Comparison of ENCODE assay signal across 8 mouse cellular contexts in the genomic region with DNA sequence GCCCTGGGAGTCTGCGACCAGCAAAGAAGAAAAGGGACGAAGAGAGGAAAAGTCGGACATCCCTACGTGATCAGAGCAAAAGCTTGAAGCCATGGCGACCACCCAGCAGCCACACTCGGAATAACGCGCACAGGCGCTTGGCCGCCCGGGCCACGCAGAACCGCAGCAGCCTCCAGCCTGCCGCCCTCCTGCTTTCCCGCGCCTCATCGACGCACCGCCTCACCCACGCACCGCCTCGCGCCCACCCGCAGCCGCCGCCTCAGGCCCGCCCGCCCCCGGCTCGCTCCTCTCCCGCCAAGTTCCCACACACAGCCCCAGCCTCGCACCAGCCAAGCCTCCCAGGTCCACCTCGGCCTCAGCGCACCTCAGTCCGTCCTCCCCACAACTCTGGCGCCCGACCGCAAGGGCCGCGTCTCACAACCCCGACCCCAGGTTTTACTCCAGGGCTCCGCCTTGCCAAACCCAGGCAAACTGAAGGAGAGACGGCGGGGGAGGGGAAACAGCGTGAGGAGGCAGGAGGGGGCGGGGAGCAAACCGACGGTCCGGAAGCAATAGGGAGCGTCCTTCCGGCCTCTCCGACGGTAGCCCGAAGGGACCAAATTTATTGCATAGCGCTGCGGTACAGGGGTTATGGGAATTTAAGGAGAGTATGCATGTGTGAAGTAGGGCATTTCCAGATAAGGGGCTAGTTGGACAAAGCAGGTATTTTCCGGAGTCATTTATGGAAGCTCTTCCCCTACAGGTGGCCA. TPM values are rescaled to one million over a fixed set of nuclear protein-coding genes. Genes with fewer than 3 reads are reported as not detected.
DNase-seq lines count a peak whose midpoint lies in the region; ATAC-seq lines count a peak whose summit lies in the region.
"Not testable (repeated sequence)": the region's sequence is repeated elsewhere in the genome, so short reads cannot be mapped to it uniquely, and the experiment has no call there.

TSS of gene Setdb1 (minus strand) at position 502 of the 749 bp plus-strand sequence.

- peak within 1 kb of the TSS; percentile 50 for H3K4me2 ChIP-seq in kidney, embryonic 15.5 days

- ATAC-seq in erythroblast, adult 5-6 weeks (replicated peaks; ENCODE audit: low FRiP score, poor library complexity, severe bottlenecking): peak; percentile 98
- ATAC-seq in kidney, embryonic 15.5 days (replicated peaks; ENCODE audit: low FRiP score): peak; percentile 95
- peak; percentile 96 for ATAC-seq in monocyte, adult 5-6 weeks (replicated peaks; ENCODE audit: insufficient number of reproducible peaks, low FRiP score, low TSS enrichment, poor library complexity, severe bottlenecking)

- H3K27ac ChIP-seq in heart, embryonic 10.5 days: peak within 1 kb of the TSS; percentile 79
- not testable (repeated sequence) for H3K27ac ChIP-seq in kidney, embryonic 15.5 days

- H3K9me3 ChIP-seq in heart, embryonic 10.5 days; kidney, embryonic 15.5 days (replicated peaks): not testable (repeated sequence)

- DNase-seq in B cell, adult 2 months: peak; percentile 90 to 92
- peak; percentile 98 for DNase-seq in brain, adult 2 months (ENCODE audit: low read depth, low spot score)
- peak; percentile 96 for DNase-seq in heart, embryonic 10.5 days (ENCODE audit: low spot score)
- DNase-seq in liver: peak; percentile 95
- peak; percentile 94 to 97 for DNase-seq in spleen, postnatal 4 days (ENCODE audit: low spot score in 2 of 2)

- not testable (repeated sequence) for H3K27me3 ChIP-seq in heart, embryonic 10.5 days (ENCODE audit: insufficient read depth, poor library complexity, severe bottlenecking); kidney, embryonic 15.5 days

- H3K9ac ChIP-seq in kidney, embryonic 15.5 days: peak within 1 kb of the TSS; percentile 49

- WGBS in heart, embryonic 10.5 days: under 1% methylated on average over 35 of the region's 57 CpGs
- under 1% methylated on average over 35 of the region's 57 CpGs for WGBS in kidney, embryonic 15.5 days

- peaks cover 17% of the 10 kb centered on the region for H3K36me3 ChIP-seq in heart, embryonic 10.5 days
- H3K36me3 ChIP-seq in kidney, embryonic 15.5 days: peaks cover 21% of the 10 kb centered on the region

- peak within 1 kb of the TSS; percentile 68 for H3K4me3 ChIP-seq in heart, embryonic 10.5 days
- peak within 1 kb of the TSS; percentile 52 for H3K4me3 ChIP-seq in kidney, embryonic 15.5 days (replicated peaks)

- H3K4me1 ChIP-seq in heart, embryonic 10.5 days; kidney, embryonic 15.5 days: not testable (repeated sequence)

RNA-seq across cellular contexts. Expression of gene Setdb1, which starts in this region (rescaled TPM):
- total RNA-seq in erythroblast, adult 5-6 weeks (2015; ENCODE audit: low replicate concordance): 6.1 and 20.6 TPM in 2 replicates
- 6.6 and 7.5 TPM in 2 replicates for total RNA-seq in erythroblast, adult 5-6 weeks (2017; ENCODE audit: low replicate concordance)
- 33.0 and 42.8 TPM in 2 replicates for polyA plus RNA-seq in heart, embryonic 10.5 days (2016; fragmentation: Nextera tagmentation; extraction: Ambion mirVana)
- polyA plus RNA-seq in kidney, embryonic 15.5 days (2015; fragmentation: Nextera tagmentation; extraction: Ambion mirVana): 42.6 and 45.2 TPM in 2 replicates
- 21.0 to 33.6 TPM (median 22.6 TPM) in 3 replicates for total RNA-seq in monocyte, adult 5-6 weeks (2017)
